Mouse (Mus musculus) CH12.LX (cell line): ENCODE data around the gene Atp5d. TPM values are rescaled to one million over a fixed set of nuclear protein-coding genes. Genes with fewer than 3 reads are reported as not detected.

ENCODE experiments used
- DNase-seq: peaks from one replicate; pipeline ENCODE4 v3.0.0-alpha.2; 2013; ENCODE audit errors: extremely low read depth
- H3K27ac ChIP-seq: 2 replicates; pipeline ENCODE4 v1.5.1; 2012; ENCODE audit warnings: low read depth, mild to moderate bottlenecking, control low read depth, moderate library complexity; ENCODE audit not compliant: insufficient read depth
- H3K27me3 ChIP-seq: replicated peaks from 2 replicates; pipeline ENCODE3; 2012; ENCODE audit warnings: inconsistent platforms
- H3K36me3 ChIP-seq, 2 experiments: replicated peaks in 1 of 2; 2 replicates each; pipeline versions ENCODE3 to v1.6.1; 2012; ENCODE audit warnings: inconsistent platforms in 1 of 2, low read length in 1 of 2, mild to moderate bottlenecking in 1 of 2, mixed read lengths in 1 of 2, moderate library complexity in 1 of 2; ENCODE audit not compliant: control insufficient read depth in 1 of 2, insufficient read depth in 1 of 2
- H3K4me1 ChIP-seq, 2 experiments: 2 replicates each; pipeline ENCODE4 v1.6.1; 2012; ENCODE audit warnings: inconsistent platforms in 1 of 2, moderate library complexity in 1 of 2; ENCODE audit not compliant: insufficient read depth in 2 of 2, control insufficient read depth in 1 of 2
- H3K4me2 ChIP-seq: 2 replicates; pipeline ENCODE4 v1.6.1; 2012; ENCODE audit warnings: low read depth, mild to moderate bottlenecking, control low read depth; ENCODE audit not compliant: poor library complexity, insufficient read depth, severe bottlenecking
- H3K4me3 ChIP-seq, 3 experiments: fragments of 150-350 bp in 1 of 3; sonication (generic) in 1 of 3; replicated peaks in 1 of 3; 2 replicates each; pipeline versions ENCODE3 to v1.5.1; 2011 to 2012; ENCODE audit warnings: low read depth in 2 of 3, low read length in 2 of 3, mild to moderate bottlenecking in 2 of 3, moderate library complexity in 2 of 3, control low read depth in 1 of 3, improper control_type of control experiment in 1 of 3, inconsistent platforms in 1 of 3, mixed read lengths in 1 of 3; ENCODE audit not compliant: poor library complexity in 1 of 3
- H3K79me2 ChIP-seq: replicated peaks from 2 replicates; pipeline ENCODE4 v1.6.1; 2012; ENCODE audit warnings: mild to moderate bottlenecking, moderate library complexity; ENCODE audit not compliant: control insufficient read depth, poor library complexity, insufficient read depth, severe bottlenecking; ENCODE audit errors: extremely low read depth
- H3K9ac ChIP-seq: 2 replicates; pipeline ENCODE4 v1.6.1; 2012; ENCODE audit warnings: low read depth, mild to moderate bottlenecking, control low read depth, moderate library complexity; ENCODE audit not compliant: insufficient read depth
- H3K9me3 ChIP-seq: replicated peaks from 2 replicates; pipeline ENCODE3; 2012; ENCODE audit warnings: low read length, inconsistent platforms, mixed read lengths
- CHD2 ChIP-seq: IDR thresholded peaks from 2 replicates; pipeline ENCODE4 v1.6.1; 2011; ENCODE audit warnings: low read length, improper control_type of control experiment
- CTCF ChIP-seq, 2 experiments: IDR thresholded peaks in 1 of 2; conservative IDR thresholded peaks in 1 of 2; 2 replicates each; pipeline ENCODE4 v1.5.1; 2011 to 2012; ENCODE audit warnings: low read depth in 2 of 2, low read length in 2 of 2, improper control_type of control experiment in 1 of 2, inconsistent platforms in 1 of 2, mild to moderate bottlenecking in 1 of 2, moderate library complexity in 1 of 2
- ELF1 ChIP-seq: IDR thresholded peaks from 2 replicates; pipeline ENCODE4 v1.6.1; 2014; ENCODE audit warnings: low read depth, mild to moderate bottlenecking, inconsistent platforms, low read length, improper control_type of control experiment
- HCFC1 ChIP-seq: IDR thresholded peaks from 2 replicates; pipeline ENCODE4 v1.6.1; 2012; ENCODE audit warnings: low read depth, mild to moderate bottlenecking, inconsistent platforms, low read length, improper control_type of control experiment
- IRF4 ChIP-seq: IDR thresholded peaks from 2 replicates; pipeline ENCODE4 v1.6.1; 2014; ENCODE audit warnings: low read depth, mild to moderate bottlenecking, inconsistent platforms, low read length, improper control_type of control experiment
- JUN ChIP-seq: IDR thresholded peaks from 2 replicates; pipeline ENCODE4 v1.6.1; 2011; ENCODE audit warnings: low read depth, mild to moderate bottlenecking, low read length, improper control_type of control experiment, moderate library complexity; ENCODE audit not compliant: insufficient read depth
- JUND ChIP-seq: conservative IDR thresholded peaks from 2 replicates; pipeline ENCODE4 v1.6.1; 2011; ENCODE audit warnings: low read depth, low read length, improper control_type of control experiment
- MAZ ChIP-seq: IDR thresholded peaks from 2 replicates; pipeline ENCODE4 v1.6.1; 2012; ENCODE audit warnings: low read depth, mild to moderate bottlenecking, inconsistent platforms, low read length, improper control_type of control experiment, moderate library complexity
- NELFE ChIP-seq: IDR thresholded peaks from 2 replicates; pipeline ENCODE4 v1.6.1; 2011; ENCODE audit warnings: low read depth, low read length, improper control_type of control experiment
- NRF1 ChIP-seq: IDR thresholded peaks from 2 replicates; pipeline ENCODE4 v1.6.1; 2014; ENCODE audit warnings: low read depth, mild to moderate bottlenecking, inconsistent platforms, low read length, improper control_type of control experiment, moderate library complexity
- POLR2AphosphoS2 ChIP-seq: IDR thresholded peaks from 2 replicates; pipeline ENCODE4 v1.6.1; 2011; ENCODE audit warnings: low read depth, low read length, improper control_type of control experiment
- SIN3A ChIP-seq: IDR thresholded peaks from 2 replicates; pipeline ENCODE4 v1.6.1; 2012; ENCODE audit warnings: low read length, improper control_type of control experiment, inconsistent platforms
- TBP ChIP-seq: conservative IDR thresholded peaks from 2 replicates; pipeline ENCODE4 v1.6.1; 2011; ENCODE audit warnings: low read depth, low read length, improper control_type of control experiment
- TCF12 ChIP-seq: IDR thresholded peaks from 2 replicates; pipeline ENCODE4 v1.6.1; 2014; ENCODE audit warnings: low read depth, mild to moderate bottlenecking, inconsistent platforms, low read length, improper control_type of control experiment
- ZC3H11A ChIP-seq: IDR thresholded peaks from 2 replicates; pipeline ENCODE4 v1.6.1; 2012; ENCODE audit warnings: low read depth, mild to moderate bottlenecking, inconsistent platforms, low read length, improper control_type of control experiment
- ZKSCAN1 ChIP-seq: IDR thresholded peaks from 2 replicates; pipeline ENCODE4 v1.6.1; 2012; ENCODE audit warnings: low read depth, inconsistent platforms, low read length, improper control_type of control experiment, borderline replicate concordance
- ZMIZ1 ChIP-seq: IDR thresholded peaks from 2 replicates; pipeline ENCODE4 v1.6.1; 2012; ENCODE audit warnings: low read depth, mild to moderate bottlenecking, inconsistent platforms, low read length, improper control_type of control experiment
- dilution Hi-C: fragments of 300-500 bp; cut with MboI; formaldehyde crosslinking; loops from 2 replicates; pipeline ENCODE4 v1.14.3; 2020; ENCODE audit warnings: low sequenced_read_pairs; ENCODE audit not compliant: extremely low pct_unique_long_range_greater_than_20kb, extremely low pct_ligation_motif_present
- in situ Hi-C: fragments of 300-500 bp; cut with MboI; formaldehyde crosslinking; loops from 3 replicates; pipeline ENCODE4 v1.14.3; 2019; ENCODE audit warnings: low sequenced_read_pairs, low pct_ligation_motif_present, low pct_unique_long_range_greater_than_20kb, mixed read lengths
- polyA plus RNA-seq: library from polyadenylated mRNA; unstranded; fragments of >175 nt; gene quantifications from 2 replicates; pipeline ENCODE4 v1.2.1, GENCODE M21; 2012; ENCODE audit warnings: low read depth; ENCODE audit not compliant: insufficient read length
- total RNA-seq, 2 experiments: library from RNA; depleted of rRNA; stranded (reverse); fragments of 300-350 nt in 1 of 2; fragments of >200 nt in 1 of 2; gene quantifications; 2 replicates each; pipeline ENCODE4 v1.2.3; 2012 to 2014

Gene Atp5d
- total and polyA plus RNA-seq, 3 experiments: 106 to 352 (median 326) TPM

DNA sequence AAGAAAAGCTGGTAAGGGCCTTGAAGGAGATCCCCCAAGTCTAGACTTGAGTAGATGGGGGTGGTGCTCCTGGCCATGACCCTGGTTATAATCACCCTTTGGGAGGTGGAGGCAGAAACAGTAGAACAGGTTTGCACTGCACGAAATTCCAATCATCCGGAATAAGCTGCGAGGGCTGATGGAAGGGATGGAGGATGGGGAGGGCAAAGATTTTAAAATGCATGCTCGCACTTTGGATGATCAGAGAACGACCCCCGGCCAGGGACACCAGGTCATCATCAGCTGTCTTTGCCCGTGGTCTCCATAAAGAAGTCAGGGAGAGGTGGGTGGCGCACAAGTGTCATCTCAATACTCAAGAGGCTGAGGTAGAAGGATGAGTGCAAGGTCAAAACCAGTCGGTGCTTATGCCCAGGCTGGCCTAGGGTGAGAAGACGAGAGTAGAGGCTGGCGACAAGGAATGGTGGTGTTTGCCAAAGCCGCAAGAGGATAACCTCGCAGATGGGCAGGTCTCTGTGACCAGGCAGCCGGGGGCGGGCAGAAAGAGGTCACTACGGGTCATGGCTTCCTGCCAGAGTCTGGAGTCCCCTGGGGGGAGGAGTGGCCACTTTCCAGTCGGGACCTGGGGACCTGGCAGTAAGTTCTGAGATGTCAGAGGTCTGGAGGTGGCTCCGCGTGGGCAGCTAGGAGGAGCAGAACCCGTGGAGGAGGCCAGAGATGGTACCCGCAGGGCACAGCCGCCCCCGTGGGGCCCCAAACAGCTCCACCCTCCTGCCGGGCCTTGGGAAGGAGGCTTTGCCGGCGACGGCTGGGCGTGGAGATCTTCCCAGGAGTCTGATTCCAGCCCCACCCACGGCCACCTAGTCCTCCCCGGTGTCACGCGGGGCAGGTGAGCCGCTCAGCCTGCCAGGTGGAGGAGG lies 22.3 kb downstream of the Atp5d start:
- peaks cover 12 to 20% of the 10 kb centered on the region in 2 experiments for H3K36me3 ChIP-seq
- H3K79me2 ChIP-seq: no peaks in the 10 kb centered on the region
- H3K27ac ChIP-seq: peak overlapping the region; percentile 73
- in situ Hi-C loops: no loop called here
- peak overlapping the region; percentile 47 to 64 (median 49) for H3K4me3 ChIP-seq
- dilution Hi-C loops: no loop called here
- no peaks in the 10 kb centered on the region for H3K27me3 ChIP-seq
- H3K4me1 ChIP-seq: peaks cover 37 to 86% of the 10 kb centered on the region in 2 experiments
- H3K9me3 ChIP-seq: no peaks in the 10 kb centered on the region
- H3K4me2 ChIP-seq: peak overlapping the region; percentile 52
- DNase-seq: no peak
- H3K9ac ChIP-seq: peak overlapping the region; percentile 55
- no peak for TF ChIP-seq ZC3H11A
- TF ChIP-seq TBP: no peak
- TF ChIP-seq IRF4: no peak; the same call in 1 of the 2 replicates
- TF ChIP-seq SIN3A: 0 out of 2 replicates have a peak, but pooled peaks have one; percentile 10
- TF ChIP-seq ELF1: no peak
- no peak for TF ChIP-seq CTCF (conservative IDR thresholded peaks at IDR 0.05 in 1 of 2, IDR thresholded peaks at IDR 0.05 in 1 of 2; ENCODE audit: low read depth in 2 of 2, low read length in 2 of 2)
- no peak for TF ChIP-seq JUND
- no peak for TF ChIP-seq JUN
- TF ChIP-seq HCFC1: peak; percentile 28; the same call in 1 of the 2 replicates
- no peak for TF ChIP-seq ZKSCAN1
- peak; percentile 46; the same call in 1 of the 2 replicates for TF ChIP-seq TCF12
- TF ChIP-seq, all 38 proteins: peak for 3

DNA sequence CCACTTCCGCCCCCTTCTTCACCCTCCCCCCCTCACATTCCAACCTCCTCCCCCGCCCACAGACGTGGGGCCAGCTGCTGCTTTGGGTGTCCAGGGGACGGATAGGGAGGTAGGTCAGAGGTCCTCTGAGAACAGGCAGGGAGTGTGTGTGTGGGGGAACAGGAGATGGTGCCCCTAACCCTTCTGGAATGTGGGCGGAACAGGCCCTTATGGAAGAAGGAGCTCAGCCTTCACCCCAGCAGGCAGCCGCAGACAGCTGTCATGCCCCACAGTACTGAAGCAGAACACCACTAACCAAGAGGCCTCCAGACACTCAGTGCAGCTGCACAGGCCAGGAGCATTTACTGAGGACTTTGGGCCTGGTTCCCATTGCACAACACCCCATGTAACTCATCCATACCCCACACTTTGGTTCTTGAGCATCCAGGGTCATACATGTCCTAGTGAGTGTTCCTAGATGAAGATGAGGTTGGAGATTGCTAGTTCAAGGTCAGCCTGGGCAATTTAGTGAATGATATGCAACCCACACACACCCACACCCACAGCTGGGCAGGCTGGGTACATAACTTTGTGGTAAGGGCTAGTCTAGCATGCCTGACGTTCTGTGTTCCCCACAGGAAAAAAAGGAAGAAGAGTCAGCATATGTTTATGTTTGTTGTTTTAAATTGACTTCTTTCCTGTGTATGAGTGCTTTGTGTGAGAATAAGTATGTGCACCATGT lies 23.2 kb downstream of the Atp5d start:
- Histone ChIP-seq H3K4me3 (no peak overlapping the region), H3K9me3 (no peaks in the 10 kb centered on the region), H3K27me3 (no peaks in the 10 kb centered on the region), H3K9ac (peak overlapping the region; percentile 55; the same call in 1 of the 2 replicates), H3K4me2 (peak overlapping the region; percentile 52; the same call in 1 of the 2 replicates), H3K79me2 (no peaks in the 10 kb centered on the region), H3K27ac (peak overlapping the region; percentile 55), H3K4me1 (peaks cover 35 to 84% of the 10 kb centered on the region in 2 experiments), H3K36me3 (peaks cover 4 to 10% of the 10 kb centered on the region in 2 experiments)
- in situ Hi-C loops (no loop called here), dilution Hi-C loops (no loop called here)
- no peak for DNase-seq
- TF ChIP-seq ZMIZ1 (no peak), NRF1 (no peak), HCFC1 (no peak), SIN3A (no peak), NELFE (no peak), MAZ (no peak), CHD2 (peak; percentile 57; the same call in 1 of the 2 replicates), POLR2AphosphoS2 (no peak)
